Mouse (Mus musculus): ENCODE measurements around the gene Shpk.

- TF ChIP-seq CTCF (conservative IDR thresholded peaks at IDR 0.05; ENCODE audit: low read length): no peak
- TF ChIP-seq POU5F1 (IDR thresholded peaks at IDR 0.05; ENCODE audit: borderline replicate concordance, low read length): no peak
- TF ChIP-seq NANOG (IDR thresholded peaks at IDR 0.05; ENCODE audit: borderline replicate concordance, low read length): no peak
Observed at GRCm38 (mm10) chr11:73261385-73261784, 62.1 kb downstream of the Shpk start.
